Mouse (Mus musculus) thymus, postnatal 14 days (tissue): Measurements from ENCODE around the gene Ppp1r18.

ENCODE experiments used
- DNase-seq: peaks from one replicate; pipeline ENCODE4 v3.0.0; 2021

The Ppp1r18 gene

DNA sequence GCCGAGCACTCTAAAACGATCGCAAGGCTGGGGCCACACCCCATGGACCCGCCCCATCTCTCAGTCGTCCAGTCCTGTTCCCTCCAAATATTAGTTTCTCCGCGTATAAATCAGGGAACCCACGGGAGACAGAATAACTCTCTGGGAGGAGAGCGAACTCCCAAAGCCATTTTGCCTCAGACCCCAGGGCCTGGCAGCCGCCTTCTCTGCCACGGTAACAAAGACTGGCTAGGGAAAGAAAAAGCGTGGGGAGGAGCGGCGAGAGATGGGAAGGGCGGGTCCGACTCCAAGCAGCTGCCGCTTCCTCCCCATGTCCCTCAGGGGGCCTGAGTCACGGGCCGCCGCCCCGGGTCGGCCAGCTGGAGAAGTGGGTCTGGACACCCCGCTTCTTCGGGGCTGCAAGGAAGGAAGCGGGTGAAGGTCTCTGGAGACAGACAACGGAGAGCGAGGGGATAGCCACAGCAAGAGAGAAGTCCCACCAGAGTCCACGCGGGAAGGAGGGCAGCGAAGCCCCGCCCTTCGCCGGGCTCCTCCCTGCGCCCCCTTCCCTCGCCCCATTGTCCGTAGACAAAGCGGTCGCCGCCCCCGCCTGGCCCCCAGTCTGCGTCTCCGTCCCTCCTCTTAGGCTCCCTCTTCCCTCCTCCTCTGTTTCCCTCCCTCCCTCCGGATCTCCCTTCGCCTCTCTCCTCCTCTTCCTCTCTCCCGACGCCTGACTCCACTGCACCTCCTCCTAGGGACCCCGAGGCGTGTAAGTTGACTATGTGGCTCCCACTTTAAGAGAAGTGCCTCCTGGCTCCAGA is at the start of gene Ppp1r18:
Gene Ppp1r18 (plus strand): TSS at position 113 of the 800 bp plus-strand sequence.
- DNase-seq: peak; percentile 60

DNA sequence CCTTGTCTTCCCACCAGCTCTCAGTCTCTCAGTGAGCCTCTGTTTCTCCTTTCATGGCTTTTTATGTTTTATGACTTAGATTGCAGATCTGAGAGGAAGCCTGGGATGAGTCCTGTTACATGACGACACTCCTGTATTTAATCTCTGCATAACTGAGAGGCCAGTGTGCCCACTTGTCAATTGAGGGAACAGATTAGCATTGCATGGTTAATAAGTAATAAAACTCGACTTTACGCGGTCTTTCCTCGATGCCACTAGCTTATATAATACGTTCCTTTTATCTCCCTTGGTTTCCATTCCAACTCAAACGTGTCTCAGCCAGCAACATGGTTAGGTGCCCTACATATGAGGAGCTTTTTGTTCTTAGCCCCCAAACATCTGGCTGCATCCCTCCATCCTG is 49.6 kb upstream of the Ppp1r18 start:
- DNase-seq: no peak

DNA sequence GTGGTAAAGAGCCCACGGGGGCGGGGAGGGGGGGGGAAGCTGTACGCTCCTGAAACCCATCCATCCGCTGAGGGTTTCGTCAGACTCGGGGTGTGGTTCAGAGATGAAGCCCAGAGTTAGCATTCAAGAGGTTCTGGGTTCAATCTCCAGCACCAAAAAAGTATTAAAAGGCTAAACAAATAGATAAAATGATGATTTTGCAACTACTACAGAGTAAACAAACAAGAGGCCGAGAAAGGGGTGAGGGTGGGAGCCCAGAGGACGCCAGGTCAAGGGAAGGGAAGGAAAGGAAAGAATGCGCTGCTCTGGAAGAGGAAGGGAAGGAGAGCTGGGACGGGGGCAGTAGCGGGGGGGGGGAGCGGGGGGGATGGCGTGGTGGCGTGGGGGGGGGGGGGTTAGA is 48.7 kb upstream of the Ppp1r18 start:
- no peak for DNase-seq

DNA sequence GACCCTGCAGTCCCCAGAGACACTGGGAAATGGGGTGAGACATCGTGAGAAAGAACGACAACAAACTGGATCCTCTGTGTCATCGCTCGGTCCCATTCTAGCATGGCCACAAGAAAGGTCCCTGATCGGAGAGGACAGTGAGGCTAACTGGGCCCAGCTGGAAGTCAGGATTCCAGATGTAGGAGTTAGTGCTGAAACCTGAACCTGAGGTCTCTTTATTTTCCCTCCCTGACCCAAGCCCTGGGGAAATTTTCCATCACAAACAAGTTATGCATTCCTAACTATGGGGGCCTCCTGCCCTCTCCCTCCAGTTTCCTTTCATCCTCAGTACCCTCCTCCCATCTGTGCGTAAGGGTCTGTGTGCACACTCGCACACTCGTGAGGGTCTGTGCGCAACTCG is 48.2 kb upstream of the Ppp1r18 start:
- no peak for DNase-seq

DNA sequence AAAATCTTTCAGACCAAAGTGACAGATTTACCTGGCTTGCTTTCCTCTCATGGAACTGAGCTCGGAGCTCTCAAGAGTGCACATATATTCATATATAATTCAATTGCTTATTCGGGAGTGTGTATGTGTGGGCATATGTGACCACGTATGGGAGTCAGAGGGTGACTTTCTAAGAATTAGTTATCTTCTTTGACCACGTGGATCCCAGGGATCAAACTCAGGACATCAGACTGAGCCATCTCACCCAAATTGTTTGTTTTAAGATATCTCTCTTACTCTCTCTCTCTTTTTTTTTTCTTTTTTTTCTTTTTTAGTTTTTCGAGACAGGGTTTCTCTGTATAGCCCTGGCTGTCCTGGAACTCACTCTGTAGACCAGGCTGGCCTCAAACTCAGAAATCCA is 45.3 kb upstream of the Ppp1r18 start:
- DNase-seq: no peak

DNA sequence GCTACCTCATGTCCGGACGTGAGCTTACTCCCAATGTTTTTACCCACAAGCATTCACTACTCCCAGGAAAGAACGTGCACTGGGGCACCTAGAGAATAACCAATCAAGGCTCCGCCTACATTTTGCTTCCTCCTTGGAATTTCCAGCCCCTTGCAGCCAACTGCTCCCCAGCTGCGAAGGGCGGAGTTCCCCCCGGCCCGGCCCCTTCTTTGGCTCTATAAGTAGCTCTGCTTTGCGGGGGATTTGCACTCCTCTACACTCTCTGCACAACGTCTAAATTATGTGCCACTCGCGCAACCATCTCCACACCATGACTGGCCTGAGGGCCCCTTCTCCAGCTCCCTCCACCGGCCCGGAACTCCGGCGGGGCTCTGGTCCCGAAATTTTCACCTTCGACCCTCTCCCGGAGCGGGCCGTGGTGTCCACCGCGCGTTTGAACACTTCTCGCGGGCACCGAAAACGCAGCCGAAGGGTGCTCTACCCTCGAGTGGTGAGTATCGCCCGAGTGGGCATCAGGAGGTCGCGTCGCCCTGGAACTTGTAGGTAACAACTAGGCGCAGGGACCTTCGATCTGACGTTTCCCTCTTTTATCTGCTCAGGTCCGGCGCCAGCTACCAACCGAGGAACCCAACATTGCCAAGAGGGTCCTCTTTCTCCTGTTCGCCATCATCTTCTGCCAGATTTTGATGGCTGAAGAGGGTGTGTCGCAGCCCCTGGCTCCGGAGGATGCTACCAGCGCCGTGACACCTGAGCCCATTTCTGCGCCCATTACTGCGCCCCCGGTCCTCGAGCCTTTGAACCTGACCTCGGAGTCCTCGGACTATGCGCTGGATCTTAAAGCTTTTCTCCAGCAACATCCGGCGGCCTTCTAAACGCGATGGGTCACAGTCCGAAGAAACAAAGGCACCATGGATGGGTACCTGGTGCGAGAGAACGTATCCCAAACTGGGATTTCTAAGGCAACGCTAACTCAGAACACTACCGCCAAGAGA is 43.7 kb upstream of the Ppp1r18 start, which contains the start of gene Ier3:
Gene Ier3 (plus strand): TSS at position 246 of the 992 bp plus-strand sequence.
- peak; percentile 52 for DNase-seq

DNA sequence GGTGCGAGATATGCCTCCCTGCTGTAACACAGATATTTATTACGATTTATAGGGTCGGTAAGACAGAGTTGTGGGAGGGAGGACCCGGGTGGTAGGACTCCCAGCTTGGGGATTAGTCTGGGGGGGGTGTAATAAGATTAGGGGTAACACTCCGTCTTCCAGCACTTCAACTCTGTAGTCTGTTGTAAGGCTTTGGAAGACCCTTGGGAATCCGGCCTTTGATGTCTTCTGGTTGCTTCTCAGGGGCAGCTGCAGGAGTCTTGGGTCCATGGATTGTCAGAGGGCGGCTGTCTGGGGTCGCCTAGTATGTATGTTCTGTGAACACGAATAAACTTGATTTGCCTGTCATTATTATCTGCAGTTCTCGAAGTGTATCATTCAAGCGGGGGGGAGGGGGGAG is 42.8 kb upstream of the Ppp1r18 start:
- DNase-seq: no peak

DNA sequence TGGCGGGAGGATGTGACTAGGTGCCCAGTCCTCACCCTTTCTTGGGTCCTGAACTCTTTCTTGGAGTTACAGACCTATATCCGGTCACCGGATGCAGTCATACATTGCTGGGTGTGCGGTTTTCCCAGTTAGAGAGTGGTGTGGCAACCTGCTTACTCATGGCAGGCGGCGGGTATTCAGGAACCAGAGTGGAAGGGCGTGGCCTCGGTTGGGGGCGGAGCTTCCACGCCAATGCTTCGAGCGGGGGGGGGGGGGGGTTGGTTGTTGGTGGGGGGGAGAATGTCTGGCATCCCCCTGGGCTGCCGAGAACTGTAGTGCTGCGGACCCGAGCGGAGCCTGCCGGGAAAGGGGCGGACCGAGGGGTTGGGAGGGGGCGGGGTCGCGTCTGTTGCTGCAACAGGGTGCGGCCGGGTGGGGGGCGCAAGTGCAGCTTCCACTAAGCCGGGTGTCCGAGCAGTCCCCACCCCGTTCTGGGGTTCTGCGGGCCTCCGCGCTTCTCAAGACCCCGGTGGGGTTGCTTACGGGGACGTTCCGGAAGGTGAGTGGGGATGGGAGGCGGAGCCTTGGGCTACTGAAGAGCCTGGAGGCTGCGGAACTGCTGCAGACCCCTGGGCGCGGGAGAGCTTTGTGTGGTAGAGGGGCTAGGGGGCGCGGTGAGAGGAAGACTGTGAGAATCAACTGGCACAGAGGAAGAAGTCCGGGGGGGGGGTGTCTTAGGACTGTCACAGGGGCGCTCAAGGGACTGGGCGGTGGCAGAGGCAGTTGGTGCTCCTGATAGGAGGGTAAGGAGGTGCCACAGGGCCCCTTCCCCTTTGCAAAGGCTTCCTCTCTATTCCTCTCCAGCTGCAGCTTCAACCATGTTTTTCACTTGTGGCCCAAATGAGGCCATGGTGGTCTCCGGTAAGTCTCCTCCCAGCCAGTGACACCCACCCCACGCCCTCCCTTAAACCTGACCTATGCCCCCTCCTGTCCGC is 42.1 kb upstream of the Ppp1r18 start, which contains the start of gene Flot1:
Gene Flot1 (plus strand): TSS at position 267 of the 974 bp plus-strand sequence.
- peak; percentile 86 for DNase-seq

DNA sequence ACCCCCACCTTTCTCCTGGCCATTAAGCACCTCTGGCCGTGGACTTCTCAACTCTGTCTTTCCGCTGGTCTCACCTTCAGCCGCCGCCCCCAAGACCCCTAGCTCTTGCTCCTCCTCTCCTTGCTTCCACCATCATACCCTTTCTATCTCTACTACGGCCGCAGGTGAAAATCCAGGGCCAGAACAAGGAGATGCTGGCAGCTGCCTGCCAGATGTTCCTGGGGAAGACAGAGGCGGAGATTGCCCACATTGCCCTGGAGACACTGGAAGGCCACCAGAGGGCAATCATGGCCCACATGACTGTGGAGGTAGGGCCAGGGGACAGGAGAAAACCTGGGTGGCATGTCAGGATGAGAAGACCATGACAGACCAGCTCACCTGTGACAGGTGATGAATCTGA is 41.0 kb upstream of the Ppp1r18 start:
- no peak for DNase-seq

DNA sequence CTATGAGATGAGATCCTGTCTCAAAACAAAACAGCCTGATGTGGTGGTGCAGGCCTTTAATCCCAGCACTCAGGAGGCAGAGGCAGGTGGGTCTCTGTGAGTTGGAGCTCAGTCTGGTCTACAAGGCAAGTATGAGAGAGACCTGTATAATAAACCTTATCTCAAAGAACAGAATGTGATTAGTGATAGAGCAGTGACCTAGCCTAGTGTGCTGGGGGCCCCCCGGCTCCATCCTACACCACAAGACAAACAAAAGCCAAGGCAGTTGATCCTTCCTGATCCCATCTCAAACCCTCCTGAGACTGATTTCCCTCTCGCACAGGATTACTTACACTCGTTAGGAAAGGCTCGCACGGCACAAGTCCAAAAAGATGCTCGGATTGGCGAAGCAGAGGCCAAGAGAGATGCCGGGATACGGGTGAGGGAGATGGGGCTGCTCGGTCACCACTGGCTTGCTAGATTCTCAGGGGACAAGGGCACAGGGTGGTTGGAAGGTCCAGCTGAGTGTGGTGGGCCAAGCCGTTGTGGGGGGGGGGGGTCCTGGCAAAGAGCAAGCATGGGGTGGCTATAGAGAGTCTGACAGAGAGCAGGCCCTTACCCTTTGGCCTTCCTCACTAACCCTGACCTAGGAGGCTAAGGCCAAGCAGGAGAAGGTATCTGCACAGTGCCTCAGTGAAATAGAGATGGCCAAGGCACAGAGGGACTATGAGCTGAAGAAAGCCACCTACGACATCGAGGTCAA is 40.1 kb upstream of the Ppp1r18 start:
- no peak for DNase-seq

DNA sequence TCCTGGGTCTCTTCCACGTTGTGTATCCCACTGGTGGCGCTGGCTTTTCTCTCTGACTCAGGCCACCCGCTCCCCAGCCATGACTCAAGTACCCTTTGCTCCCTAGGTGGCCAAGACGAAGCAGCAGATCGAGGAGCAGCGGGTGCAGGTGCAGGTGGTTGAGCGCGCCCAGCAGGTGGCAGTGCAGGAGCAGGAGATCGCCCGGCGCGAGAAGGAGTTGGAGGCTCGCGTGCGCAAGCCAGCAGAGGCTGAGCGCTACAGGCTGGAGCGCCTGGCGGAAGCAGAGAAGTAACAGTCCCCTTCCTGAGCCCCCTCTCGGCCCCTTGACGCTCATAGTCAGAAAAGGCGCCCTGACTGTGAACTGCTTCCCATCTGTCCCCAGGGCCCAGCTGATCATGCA is 35.7 kb upstream of the Ppp1r18 start:
- peak; percentile 95 for DNase-seq

DNA sequence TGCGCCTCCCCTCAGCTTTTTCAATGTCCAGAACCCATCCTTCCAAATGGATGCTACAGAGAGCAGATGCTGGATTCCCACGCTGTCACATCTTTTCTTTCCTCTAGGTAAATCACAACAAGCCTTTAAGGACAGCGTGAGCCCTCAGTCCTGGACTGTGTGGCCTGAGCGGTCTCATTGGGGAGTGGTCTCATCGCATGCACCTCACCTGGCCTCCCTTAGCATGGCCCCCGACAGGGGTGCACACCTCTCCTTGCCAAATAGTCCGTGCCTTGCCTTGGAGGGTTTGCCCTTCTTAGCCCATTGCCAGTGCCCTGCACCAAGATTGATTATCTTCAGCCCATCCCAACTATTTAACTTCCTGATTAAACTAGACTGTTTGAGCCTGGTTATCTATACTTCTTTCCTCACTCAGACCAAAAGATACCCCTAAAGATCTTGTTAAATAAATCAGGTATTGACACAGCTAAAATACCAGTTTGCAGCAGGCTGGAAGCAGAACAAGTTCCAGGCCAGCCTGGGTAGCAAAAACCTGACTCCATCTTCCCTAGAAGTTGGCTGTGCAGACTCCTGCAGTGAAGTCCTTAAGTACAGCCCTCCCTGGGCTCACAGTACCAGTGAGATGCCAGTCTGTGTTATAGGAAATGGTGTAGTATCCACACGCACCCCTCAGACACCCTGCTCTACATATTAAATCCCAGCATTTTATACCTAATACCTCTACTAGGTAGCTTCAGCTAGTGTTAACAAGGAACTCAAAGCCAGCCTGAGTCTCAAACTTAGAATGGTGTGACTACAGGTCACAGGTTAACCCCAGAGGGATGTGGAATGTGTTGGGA is 32.8 kb upstream of the Ppp1r18 start:
- DNase-seq: no peak

DNA sequence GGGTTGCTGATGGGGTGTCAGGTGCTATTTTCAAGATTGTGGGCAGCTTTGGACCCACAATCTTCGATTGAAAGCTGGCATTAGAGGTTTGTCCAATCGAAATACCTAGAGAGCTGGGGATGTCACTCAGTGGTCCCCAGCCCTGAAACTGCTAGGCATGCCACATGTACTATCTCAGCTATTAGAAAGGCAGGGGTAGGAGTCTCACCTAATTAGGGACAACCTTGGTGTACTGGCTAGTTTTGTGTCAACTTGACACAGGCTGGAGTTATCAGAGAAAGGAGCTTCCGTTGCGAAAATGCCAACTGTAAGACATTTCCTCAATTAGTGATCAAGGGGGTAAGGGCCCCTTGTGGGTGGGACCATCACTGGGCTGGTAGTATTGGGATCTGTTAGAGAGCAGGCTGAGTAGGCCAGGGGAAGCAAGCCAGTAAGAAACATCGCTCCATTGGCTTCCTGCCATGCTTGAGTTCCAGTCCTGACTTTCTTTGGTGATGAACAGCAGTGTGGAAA is 32.1 kb upstream of the Ppp1r18 start:
- DNase-seq: no peak

DNA sequence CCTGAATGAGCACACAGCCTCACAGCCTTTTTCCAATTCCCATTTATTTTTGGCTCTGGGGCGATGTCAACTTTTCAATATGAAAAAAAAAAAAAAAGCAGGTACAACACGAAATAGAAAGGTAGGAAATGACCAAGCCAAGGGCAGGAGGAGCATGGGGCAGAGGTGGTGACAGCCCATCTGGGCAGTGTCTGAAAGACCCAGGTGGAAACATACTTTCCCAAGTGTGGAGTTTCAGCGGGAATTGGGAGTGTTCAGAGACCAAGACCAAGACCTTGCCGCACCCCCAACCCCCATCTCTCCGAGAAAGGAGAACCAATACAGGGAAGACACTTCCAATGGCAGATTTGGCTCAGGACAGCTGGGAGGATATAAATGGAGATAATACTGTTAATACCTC is 31.5 kb upstream of the Ppp1r18 start:
- no peak for DNase-seq

DNA sequence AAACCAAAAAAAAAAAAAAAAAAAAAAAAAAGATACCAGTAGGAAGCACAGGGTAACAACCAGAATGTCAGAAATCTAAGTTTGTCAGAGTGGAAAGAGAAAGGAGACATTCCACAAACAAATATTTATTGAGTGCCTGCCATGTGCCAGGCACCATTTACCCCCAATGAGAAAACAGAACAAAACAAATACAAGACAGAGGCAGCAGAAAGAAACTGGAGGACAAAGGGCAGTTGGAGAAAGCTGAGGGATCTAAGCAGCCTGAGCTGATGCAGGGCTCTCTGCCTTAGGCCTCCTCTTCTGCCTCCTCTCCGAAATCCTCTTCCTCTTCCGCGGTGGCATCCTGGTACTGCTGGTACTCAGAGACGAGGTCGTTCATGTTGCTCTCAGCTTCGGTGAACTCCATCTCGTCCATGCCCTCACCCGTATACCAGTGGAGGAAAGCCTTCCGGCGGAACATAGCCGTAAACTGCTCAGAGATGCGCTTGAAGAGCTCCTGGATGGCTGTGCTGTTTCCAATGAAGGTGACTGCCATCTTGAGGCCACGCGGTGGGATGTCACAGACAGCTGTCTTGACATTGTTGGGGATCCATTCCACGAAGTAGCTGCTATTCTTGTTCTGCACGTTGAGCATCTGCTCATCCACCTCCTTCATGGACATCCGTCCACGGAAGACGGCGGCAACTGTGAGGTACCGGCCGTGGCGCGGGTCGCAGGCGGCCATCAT is 30.5 kb upstream of the Ppp1r18 start:
- DNase-seq: no peak

DNA sequence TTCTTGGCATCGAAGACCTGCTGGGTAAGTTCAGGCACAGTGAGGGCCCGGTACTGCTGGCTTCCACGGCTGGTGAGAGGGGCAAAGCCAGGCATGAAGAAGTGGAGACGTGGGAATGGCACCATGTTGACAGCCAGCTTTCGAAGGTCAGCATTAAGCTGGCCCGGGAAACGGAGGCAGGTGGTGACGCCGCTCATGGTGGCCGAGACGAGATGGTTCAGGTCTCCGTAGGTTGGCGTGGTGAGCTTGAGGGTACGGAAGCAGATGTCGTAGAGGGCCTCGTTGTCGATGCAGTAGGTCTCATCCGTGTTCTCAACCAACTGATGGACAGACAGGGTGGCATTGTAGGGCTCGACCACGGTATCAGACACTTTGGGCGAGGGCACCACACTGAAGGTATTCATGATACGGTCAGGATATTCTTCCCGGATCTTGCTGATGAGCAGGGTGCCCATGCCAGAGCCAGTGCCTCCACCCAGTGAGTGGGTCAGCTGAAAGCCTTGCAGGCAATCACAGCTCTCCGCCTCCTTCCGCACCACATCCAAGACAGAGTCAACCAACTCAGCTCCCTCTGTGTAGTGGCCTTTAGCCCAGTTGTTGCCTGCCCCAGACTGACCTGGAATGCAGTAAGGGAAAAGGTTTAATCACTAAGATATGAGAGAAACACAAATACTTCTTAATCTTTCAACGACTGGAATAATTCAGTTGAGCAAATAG is 29.8 kb upstream of the Ppp1r18 start:
- DNase-seq: no peak

DNA sequence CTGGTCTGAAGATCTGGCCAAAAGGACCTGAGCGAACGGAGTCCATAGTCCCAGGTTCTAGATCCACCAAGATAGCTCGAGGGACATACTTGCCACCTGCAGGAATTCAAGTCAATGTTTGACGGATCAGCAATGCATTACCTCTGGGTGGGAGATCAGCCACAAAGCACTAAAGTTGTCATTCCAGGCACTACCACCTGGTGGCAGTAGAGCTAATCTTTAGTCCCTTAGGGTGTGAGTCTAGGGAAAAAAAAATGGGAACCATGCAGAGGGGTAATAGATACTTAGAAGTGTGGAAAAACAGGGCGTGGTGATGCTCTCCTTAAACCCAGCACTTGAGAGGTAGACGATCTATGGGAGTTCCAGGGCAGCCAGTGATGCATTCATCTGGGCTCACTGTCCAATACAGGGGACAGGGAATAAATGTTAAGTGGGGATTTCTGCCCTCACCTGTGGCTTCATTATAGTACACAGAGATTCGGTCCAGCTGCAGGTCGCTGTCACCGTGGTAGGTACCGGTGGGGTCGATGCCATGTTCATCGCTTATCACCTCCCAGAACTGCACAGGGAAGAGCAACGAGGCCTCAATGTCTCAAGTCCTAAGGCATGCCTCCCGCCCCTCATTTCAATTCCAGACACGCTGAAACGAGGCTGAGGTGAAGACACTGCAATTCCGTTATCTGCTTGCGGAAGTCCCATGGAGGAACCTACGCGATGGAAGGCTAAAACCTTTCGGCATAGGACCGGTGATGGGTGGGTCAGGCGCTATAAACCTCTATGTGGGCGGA is 29.0 kb upstream of the Ppp1r18 start:
- peak; percentile 86 for DNase-seq

DNA sequence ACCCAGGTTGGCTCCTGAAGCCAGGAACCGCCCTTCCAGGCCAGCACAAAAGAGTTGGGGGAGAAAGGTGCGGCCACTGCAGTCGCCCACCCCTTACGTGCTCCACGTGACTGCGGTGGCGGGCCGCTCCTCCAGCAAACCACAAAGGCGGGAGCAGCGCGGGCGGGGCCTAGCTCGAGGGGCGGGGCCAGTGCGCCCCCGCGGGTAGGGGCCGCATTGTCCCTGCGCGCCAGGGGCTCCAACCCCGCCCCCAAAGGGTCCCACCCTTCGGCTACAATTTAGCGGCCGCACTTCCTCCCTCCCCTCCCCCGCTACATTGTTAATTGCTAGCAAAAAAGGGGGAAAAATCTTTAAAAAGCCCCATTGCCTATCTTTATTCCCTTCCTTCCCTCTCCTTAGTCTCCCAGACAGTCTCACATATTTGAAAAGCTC is 28.4 kb upstream of the Ppp1r18 start:
- peak; percentile 98 for DNase-seq
